Mouse (Mus musculus) bone marrow macrophage, adult 2 months (primary cell): Measurements from ENCODE around the gene Bptf.

ENCODE experiments used
- CTCF ChIP-seq: IDR thresholded peaks from 2 replicates; pipeline ENCODE4 v1.5.1; 2012; ENCODE audit warnings: low read depth, mild to moderate bottlenecking, low read length, moderate library complexity
- POLR2A ChIP-seq: IDR thresholded peaks from 2 replicates; pipeline ENCODE4 v1.6.1; 2012; ENCODE audit warnings: mild to moderate bottlenecking, low read depth, low read length, borderline replicate concordance

- TF ChIP-seq CTCF (no peak), POLR2A (no peak)
These were observed 120.8 kb downstream of the Bptf start for GRCm38 (mm10) chr11:107011171-107011570.
